Mouse (Mus musculus) embryonic facial prominence, embryonic 13.5 days (tissue): ENCODE measurements around the gene Ntng1. TPM values are rescaled to one million over a fixed set of nuclear protein-coding genes. Genes with fewer than 3 reads are reported as not detected.

ENCODE experiments used
- ATAC-seq: fragments of 200-750 bp; cut with Nextera tagmentation; 2 replicates; pipeline ENCODE4 v1.8.0; 2017; ENCODE audit warnings: low read depth; ENCODE audit not compliant: insufficient number of reproducible peaks, insufficient read depth, low FRiP score, low TSS enrichment
- H3K27ac ChIP-seq: fragments of 300-500 bp; sonication (generic); 2 replicates; pipeline ENCODE4 v1.5.1; 2015; ENCODE audit warnings: moderate library complexity, mild to moderate bottlenecking, inconsistent platforms
- H3K27me3 ChIP-seq: fragments of 300-500 bp; sonication (generic); 2 replicates; pipeline ENCODE4 v1.6.1; 2015; ENCODE audit warnings: mild to moderate bottlenecking, inconsistent platforms
- H3K36me3 ChIP-seq: fragments of 300-500 bp; sonication (generic); 2 replicates; pipeline ENCODE4 v1.6.1; 2015; ENCODE audit warnings: mild to moderate bottlenecking, inconsistent platforms
- H3K4me1 ChIP-seq: fragments of 300-500 bp; sonication (generic); 2 replicates; pipeline ENCODE4 v1.6.1; 2015; ENCODE audit warnings: inconsistent platforms
- H3K4me2 ChIP-seq: fragments of 300-500 bp; sonication (generic); 2 replicates; pipeline ENCODE4 v1.6.1; 2015; ENCODE audit warnings: moderate library complexity, mild to moderate bottlenecking, inconsistent platforms
- H3K4me3 ChIP-seq: fragments of 300-500 bp; sonication (generic); 2 replicates; pipeline ENCODE4 v1.5.1; 2015; ENCODE audit warnings: mild to moderate bottlenecking, inconsistent platforms
- H3K9ac ChIP-seq: fragments of 300-500 bp; sonication (generic); 2 replicates; pipeline ENCODE4 v1.6.1; 2015; ENCODE audit warnings: mild to moderate bottlenecking, inconsistent platforms
- H3K9me3 ChIP-seq: fragments of 300-500 bp; sonication (generic); 2 replicates; pipeline ENCODE4 v1.6.1; 2016; ENCODE audit warnings: inconsistent platforms
- WGBS: fragments of 180-500 bp; shearing (Covaris S2); methylation state at CpG from one replicate; pipeline ENCODE4 v1.1.7; 2015; ENCODE audit warnings: mixed read lengths; 5-methylcytosine and 5-hydroxymethylcytosine counted together
- polyA plus RNA-seq: library from polyadenylated mRNA; unstranded; fragments of >200 nt; fragmentation: Nextera tagmentation; extraction: Ambion mirVana; gene quantifications from 2 replicates; pipeline ENCODE4 v1.2.1, GENCODE M21; 2015

Gene Ntng1
- polyA plus RNA-seq, 1 experiment from 2014 or later: 5.9 TPM

- Histone ChIP-seq H3K9me3 (no peaks in the 10 kb centered on the region), H3K4me2 (no peak overlapping the region), H3K4me1 (peaks cover 16% of the 10 kb centered on the region), H3K27me3 (no peaks in the 10 kb centered on the region), H3K4me3 (no peak overlapping the region), H3K36me3 (no peaks in the 10 kb centered on the region), H3K27ac (no peak overlapping the region), H3K9ac (no peak overlapping the region)
- 54% methylated on average over 8 of the region's 8 CpGs for WGBS
- ATAC-seq: no peak
Observed at GRCm38 (mm10) chr3:109917926-109918694, 225.7 kb downstream of the Ntng1 start.

DNA sequence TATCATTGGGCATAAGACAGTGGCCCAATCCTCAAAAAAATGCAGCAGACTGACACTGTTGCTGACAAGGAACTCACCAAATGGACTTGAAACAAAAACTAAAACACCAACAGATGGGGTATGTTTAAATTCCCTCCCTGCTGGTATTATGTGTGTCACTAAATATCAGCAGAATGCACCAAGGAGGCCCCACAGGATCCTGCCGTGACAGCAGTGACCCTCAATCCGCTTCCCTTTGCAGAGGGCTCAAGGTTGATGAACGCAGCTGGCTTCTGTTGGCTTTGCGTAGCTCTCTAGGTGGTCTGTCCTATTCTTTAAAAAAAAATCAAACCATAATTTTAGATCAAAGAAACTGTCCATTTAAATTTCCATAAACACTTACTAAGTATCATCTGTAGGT, 226.7 kb downstream of the Ntng1 start:
- no peak overlapping the region for H3K4me3 ChIP-seq
- no peak for ATAC-seq
- no peaks in the 10 kb centered on the region for H3K36me3 ChIP-seq
- no peak overlapping the region for H3K27ac ChIP-seq
- no peak overlapping the region for H3K4me2 ChIP-seq
- H3K27me3 ChIP-seq: no peaks in the 10 kb centered on the region
- no peak overlapping the region for H3K9ac ChIP-seq
- H3K9me3 ChIP-seq: no peaks in the 10 kb centered on the region
- WGBS: 55% methylated on average over 4 of the region's 4 CpGs
- peaks cover 16% of the 10 kb centered on the region for H3K4me1 ChIP-seq

- Histone ChIP-seq H3K4me2 (no peak overlapping the region), H3K4me3 (no peak overlapping the region), H3K9ac (no peak overlapping the region), H3K27ac (no peak overlapping the region), H3K9me3 (no peaks in the 10 kb centered on the region), H3K27me3 (no peaks in the 10 kb centered on the region), H3K36me3 (no peaks in the 10 kb centered on the region), H3K4me1 (peaks cover 14% of the 10 kb centered on the region)
- no peak for ATAC-seq
- 86% methylated on average over 5 of the region's 5 CpGs for WGBS
Observed at GRCm38 (mm10) chr3:109914226-109914625, 229.6 kb downstream of the Ntng1 start.

DNA sequence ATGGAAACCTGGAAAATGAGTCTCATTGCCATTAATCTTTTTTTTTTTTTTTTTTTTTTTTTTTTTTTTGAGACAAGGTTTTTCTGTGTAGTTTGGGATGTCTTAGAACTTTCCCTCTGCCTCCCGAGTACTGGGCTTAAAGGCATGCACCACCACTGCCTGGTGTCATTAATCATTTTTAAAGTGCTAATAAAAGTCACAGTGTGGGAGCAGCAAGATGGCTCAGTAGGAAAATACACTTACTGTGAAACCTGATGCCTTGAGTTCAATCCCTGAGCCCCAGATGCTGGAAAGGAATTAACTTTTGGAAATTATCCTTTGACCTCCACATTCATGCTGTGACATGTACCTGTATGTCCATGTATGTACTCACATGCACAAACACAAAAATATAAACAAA, 253.2 kb downstream of the Ntng1 start:
- Histone ChIP-seq H3K4me1 (no peaks in the 10 kb centered on the region), H3K36me3 (no peaks in the 10 kb centered on the region), H3K27ac (no peak overlapping the region), H3K4me3 (no peak overlapping the region), H3K9me3 (no peaks in the 10 kb centered on the region), H3K27me3 (no peaks in the 10 kb centered on the region), H3K9ac (no peak overlapping the region), H3K4me2 (no peak overlapping the region)
- ATAC-seq: no peak
- 35% methylated on average over 1 of the region's 1 CpGs for WGBS

DNA sequence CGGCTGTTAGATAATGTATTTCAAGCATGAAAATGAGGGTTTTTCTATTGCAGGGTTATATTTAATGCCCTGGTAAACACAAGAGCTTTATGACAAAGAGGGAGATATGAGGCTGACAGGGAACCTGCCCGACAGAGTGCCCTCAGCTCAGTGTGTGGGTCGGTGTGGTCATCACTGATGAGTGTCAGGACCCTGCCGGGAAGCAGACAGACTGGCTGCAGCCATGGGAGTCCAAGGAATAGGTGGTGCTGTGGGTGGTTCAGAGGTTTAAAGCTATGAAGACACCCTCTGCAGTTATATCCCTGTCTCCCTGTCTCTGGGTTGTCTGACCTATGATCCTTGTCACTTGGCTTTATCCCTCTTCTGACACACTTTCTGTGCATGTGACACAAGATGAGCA, 258.1 kb downstream of the Ntng1 start:
- ATAC-seq: no peak
- Histone ChIP-seq H3K9me3 (no peaks in the 10 kb centered on the region), H3K4me1 (no peaks in the 10 kb centered on the region), H3K4me3 (no peak overlapping the region), H3K27me3 (no peaks in the 10 kb centered on the region), H3K36me3 (no peaks in the 10 kb centered on the region), H3K4me2 (no peak overlapping the region), H3K9ac (no peak overlapping the region), H3K27ac (no peak overlapping the region)
- WGBS: 71% methylated on average over 4 of the region's 4 CpGs

- ATAC-seq: no peak
- no peaks in the 10 kb centered on the region for H3K36me3 ChIP-seq
- H3K27me3 ChIP-seq: no peaks in the 10 kb centered on the region
- H3K4me3 ChIP-seq: no peak overlapping the region
- no peaks in the 10 kb centered on the region for H3K9me3 ChIP-seq
- H3K9ac ChIP-seq: no peak overlapping the region
- H3K27ac ChIP-seq: no peak overlapping the region
- H3K4me1 ChIP-seq: peaks cover 7% of the 10 kb centered on the region
- whole genome bisulfite sequencing: 48% methylated on average over 4 of the region's 4 CpGs
- H3K4me2 ChIP-seq: no peak overlapping the region
Observed at GRCm38 (mm10) chr3:109879061-109879460, 264.8 kb downstream of the Ntng1 start.

DNA sequence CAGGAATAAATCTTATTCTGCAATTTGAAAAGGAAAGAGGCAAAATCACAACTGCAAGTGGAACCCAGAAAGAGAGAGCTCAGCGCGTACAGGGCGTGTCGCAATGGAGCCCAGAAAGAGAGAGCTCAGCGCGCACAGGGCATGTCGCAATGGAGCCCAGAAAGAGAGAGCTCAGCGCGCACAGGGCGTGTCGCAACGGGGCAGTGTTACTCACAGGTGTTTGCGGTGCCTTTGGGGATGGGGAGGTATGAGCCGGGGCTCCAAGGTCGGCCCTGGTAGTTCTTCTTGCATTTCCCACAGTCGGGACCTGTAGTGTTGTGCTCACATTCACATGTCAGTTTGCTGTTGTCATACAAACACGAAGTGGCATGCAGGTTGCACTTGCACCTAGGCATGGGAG, 271.8 kb downstream of the Ntng1 start:
- H3K4me3 ChIP-seq: no peak overlapping the region
- H3K9ac ChIP-seq: no peak overlapping the region
- no peaks in the 10 kb centered on the region for H3K27me3 ChIP-seq
- WGBS: 87% methylated on average over 17 of the region's 17 CpGs
- no peaks in the 10 kb centered on the region for H3K36me3 ChIP-seq
- ATAC-seq: no peak
- H3K4me2 ChIP-seq: no peak overlapping the region
- H3K27ac ChIP-seq: no peak overlapping the region
- no peaks in the 10 kb centered on the region for H3K9me3 ChIP-seq
- no peaks in the 10 kb centered on the region for H3K4me1 ChIP-seq

GRCm38 (mm10) chr3:109858276-109858675, 285.5 kb downstream of the Ntng1 start:
- no peak for ATAC-seq
- H3K4me3 ChIP-seq: no peak overlapping the region
- H3K4me1 ChIP-seq: no peaks in the 10 kb centered on the region
- H3K4me2 ChIP-seq: no peak overlapping the region
- no peaks in the 10 kb centered on the region for H3K27me3 ChIP-seq
- 91% methylated on average over 1 of the region's 1 CpGs for WGBS
- H3K9me3 ChIP-seq: no peaks in the 10 kb centered on the region
- H3K36me3 ChIP-seq: no peaks in the 10 kb centered on the region
- H3K27ac ChIP-seq: no peak overlapping the region
- no peak overlapping the region for H3K9ac ChIP-seq

DNA sequence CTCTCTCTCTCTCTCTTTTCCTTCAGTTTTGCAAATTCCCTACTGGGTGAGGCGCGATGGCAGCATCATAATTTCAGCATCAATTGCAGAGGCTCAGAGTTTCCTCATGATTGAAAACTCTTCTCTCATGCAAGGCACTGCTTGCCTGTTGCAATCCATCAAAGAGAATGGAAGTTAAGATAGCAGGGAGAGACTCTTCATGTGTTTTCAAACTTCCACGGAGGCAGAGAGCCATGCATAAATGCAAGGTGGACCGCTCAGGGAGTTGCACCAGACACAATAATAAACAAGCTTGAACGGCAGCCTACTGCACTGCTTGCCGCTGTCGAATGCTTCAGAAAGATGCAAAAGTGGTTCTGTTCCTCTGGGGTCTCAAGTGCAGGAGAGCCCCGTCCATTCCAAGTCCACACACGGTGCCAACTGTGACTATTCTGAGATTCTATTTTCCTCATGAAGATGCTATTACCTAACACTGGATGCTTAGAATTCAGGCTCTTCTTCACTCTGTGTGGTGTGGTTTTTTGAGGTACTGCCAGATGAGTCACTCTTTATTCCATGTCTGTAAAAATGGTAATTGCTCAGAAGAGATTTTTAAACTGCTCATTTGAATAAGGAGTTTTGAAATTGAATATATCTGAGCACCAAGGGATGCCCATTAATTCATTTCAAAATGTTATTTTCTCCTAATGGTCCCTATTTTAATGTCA, 289.2 kb downstream of the Ntng1 start:
- WGBS: 89% methylated on average over 9 of the region's 9 CpGs
- H3K27ac ChIP-seq: no peak overlapping the region
- no peak for ATAC-seq
- no peaks in the 10 kb centered on the region for H3K4me1 ChIP-seq
- no peaks in the 10 kb centered on the region for H3K36me3 ChIP-seq
- H3K27me3 ChIP-seq: no peaks in the 10 kb centered on the region
- no peaks in the 10 kb centered on the region for H3K9me3 ChIP-seq
- H3K4me3 ChIP-seq: no peak overlapping the region
- H3K9ac ChIP-seq: no peak overlapping the region
- H3K4me2 ChIP-seq: no peak overlapping the region

DNA sequence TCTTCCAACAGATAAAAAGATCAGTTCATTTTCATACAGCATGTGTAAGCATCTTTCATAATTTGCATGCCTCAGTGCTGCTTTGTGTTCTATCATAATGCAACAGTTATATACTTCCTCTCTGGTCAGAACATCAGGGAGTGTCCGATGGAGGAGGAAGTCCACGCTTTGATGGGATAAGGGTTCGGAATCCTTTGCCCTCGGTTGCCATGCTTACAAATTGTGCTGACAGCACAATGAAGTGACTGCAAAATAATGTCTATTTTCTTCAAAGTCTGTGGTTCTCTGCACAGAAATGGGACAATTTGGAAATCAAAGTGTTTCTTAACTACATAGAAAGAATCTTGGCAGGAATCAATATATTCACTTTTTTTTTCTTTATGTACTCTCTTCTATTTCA, 297.2 kb downstream of the Ntng1 start:
- no peak overlapping the region for H3K4me3 ChIP-seq
- H3K4me2 ChIP-seq: no peak overlapping the region
- H3K4me1 ChIP-seq: no peaks in the 10 kb centered on the region
- H3K9me3 ChIP-seq: no peaks in the 10 kb centered on the region
- H3K36me3 ChIP-seq: no peaks in the 10 kb centered on the region
- no peak overlapping the region for H3K9ac ChIP-seq
- no peak for ATAC-seq
- WGBS: 78% methylated on average over 4 of the region's 4 CpGs
- no peak overlapping the region for H3K27ac ChIP-seq
- H3K27me3 ChIP-seq: no peaks in the 10 kb centered on the region

DNA sequence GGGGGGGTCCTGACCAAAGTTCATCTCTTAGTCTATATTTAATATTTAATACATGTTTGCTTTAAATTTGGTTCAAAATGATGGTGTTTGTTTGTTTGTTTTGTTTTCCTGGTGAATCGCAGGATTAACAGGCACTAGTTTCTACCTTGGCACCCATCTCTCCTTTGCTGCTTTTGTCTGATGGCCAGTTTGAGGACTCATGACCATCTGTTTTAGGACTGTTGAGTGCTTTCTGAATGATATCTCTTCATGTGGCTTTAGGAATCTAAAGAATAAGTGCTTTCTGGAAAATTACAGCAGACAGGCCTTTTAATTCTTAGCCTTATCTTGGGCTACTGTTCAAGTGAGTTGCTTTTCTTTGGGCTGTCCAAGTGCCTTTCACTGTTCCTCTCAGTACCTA, 318.0 kb downstream of the Ntng1 start:
- 97% methylated on average over 1 of the region's 1 CpGs for WGBS

GRCm38 (mm10) chr3:109822803-109823474, 320.9 kb downstream of the Ntng1 start:
- Histone ChIP-seq H3K27ac (no peak overlapping the region), H3K36me3 (no peaks in the 10 kb centered on the region), H3K9me3 (no peaks in the 10 kb centered on the region), H3K9ac (no peak overlapping the region), H3K4me2 (no peak overlapping the region), H3K4me1 (no peaks in the 10 kb centered on the region), H3K4me3 (no peak overlapping the region), H3K27me3 (no peaks in the 10 kb centered on the region)
- 87% methylated on average over 2 of the region's 2 CpGs for WGBS
- ATAC-seq: no peak

More for the DNA sequence above, 318.0 kb downstream of the Ntng1 start:
- Histone ChIP-seq H3K4me3 (no peak overlapping the region), H3K27ac (no peak overlapping the region), H3K36me3 (no peaks in the 10 kb centered on the region), H3K4me2 (no peak overlapping the region), H3K9ac (no peak overlapping the region), H3K4me1 (no peaks in the 10 kb centered on the region), H3K9me3 (no peaks in the 10 kb centered on the region), H3K27me3 (no peaks in the 10 kb centered on the region)
- no peak for ATAC-seq
